Mouse (Mus musculus) liver, embryonic 14.5 days (tissue): ENCODE data around the gene Trdmt1. TPM values are rescaled to one million over a fixed set of nuclear protein-coding genes. Genes with fewer than 3 reads are reported as not detected.

Experiments
- ATAC-seq: fragments of 200-750 bp; cut with Nextera tagmentation; 2 replicates; pipeline ENCODE4 v1.8.0; 2017; ENCODE audit warnings: moderate number of reproducible peaks, mild to moderate bottlenecking, moderate library complexity; ENCODE audit not compliant: insufficient read depth
- DNase-seq, 3 experiments: peaks; one replicate each; pipeline ENCODE4 v3.0.0-alpha.2; 2012 to 2013; ENCODE audit warnings: low read depth in 3 of 3, low spot score in 3 of 3
- H3K27ac ChIP-seq: fragments of 300-500 bp; sonication (generic); 2 replicates; pipeline ENCODE4 v1.5.1; 2014; ENCODE audit warnings: moderate library complexity, mild to moderate bottlenecking, control low read depth, inconsistent platforms
- H3K27me3 ChIP-seq: fragments of 300-500 bp; sonication (generic); 2 replicates; pipeline ENCODE4 v1.6.1; 2014; ENCODE audit warnings: mild to moderate bottlenecking, low read length, moderate library complexity; ENCODE audit not compliant: control insufficient read depth, insufficient read depth
- H3K36me3 ChIP-seq: fragments of 300-500 bp; sonication (generic); replicated peaks from 2 replicates; pipeline ENCODE4 v1.6.1; 2014; ENCODE audit warnings: low read depth; ENCODE audit not compliant: control insufficient read depth, insufficient read depth
- H3K4me1 ChIP-seq, 2 experiments: fragments of 200-500 bp in 1 of 2; fragments of 300-500 bp in 1 of 2; sonication (generic) in 1 of 2; replicated peaks; 2 replicates each; pipeline ENCODE4 v1.6.1; 2012 to 2014; ENCODE audit warnings: antibody characterized with exemption in 1 of 2, inconsistent platforms in 1 of 2, low read length in 1 of 2; ENCODE audit not compliant: control insufficient read depth in 2 of 2, insufficient read depth in 2 of 2
- H3K4me2 ChIP-seq: fragments of 300-500 bp; sonication (generic); 2 replicates; pipeline ENCODE4 v1.6.1; 2014; ENCODE audit warnings: low read depth, mild to moderate bottlenecking, control low read depth, moderate library complexity
- H3K4me3 ChIP-seq, 2 experiments: fragments of 200-500 bp in 1 of 2; fragments of 300-500 bp in 1 of 2; sonication (generic) in 1 of 2; 2 replicates each; pipeline ENCODE4 v1.5.1; 2012 to 2014; ENCODE audit warnings: low read depth in 2 of 2, low read length in 2 of 2, mild to moderate bottlenecking in 2 of 2, control low read depth in 1 of 2, inconsistent platforms in 1 of 2, moderate library complexity in 1 of 2; ENCODE audit not compliant: insufficient read depth in 1 of 2
- H3K9ac ChIP-seq: fragments of 300-500 bp; sonication (generic); replicated peaks from 2 replicates; pipeline ENCODE4 v1.6.1; 2014; ENCODE audit warnings: mild to moderate bottlenecking, control low read depth, moderate library complexity
- H3K9me3 ChIP-seq: fragments of 300-500 bp; sonication (generic); 2 replicates; pipeline ENCODE4 v1.6.1; 2016; ENCODE audit warnings: low read length, mixed read lengths; ENCODE audit not compliant: control insufficient read depth
- CTCF ChIP-seq: IDR thresholded peaks from 2 replicates; pipeline ENCODE4 v1.5.1; 2016; ENCODE audit warnings: antibody characterized with exemption, low read depth, control low read depth
- EP300 ChIP-seq: IDR thresholded peaks from 2 replicates; pipeline ENCODE4 v1.6.1; 2016; ENCODE audit warnings: antibody characterized with exemption, low read depth
- WGBS: fragments of 180-500 bp; shearing (Covaris S2); extraction: QIAGEN DNeasy Blood & Tissue Kit; methylation state at CpG from one replicate; pipeline ENCODE4 v1.1.7; 2014; ENCODE audit not compliant: insufficient replicate concordance; 5-methylcytosine and 5-hydroxymethylcytosine counted together
- polyA plus RNA-seq, 2 experiments: library from polyadenylated mRNA; depleted of rRNA in 1 of 2; stranded (reverse) in 1 of 2; unstranded in 1 of 2; fragments of >200 nt; fragmentation: Nextera tagmentation in 1 of 2; extraction: Ambion mirVana in 1 of 2; gene quantifications; 2 replicates each; pipeline versions ENCODE4 v1.2.1 to v1.2.3; 2012 to 2014

The Trdmt1 gene
- polyA plus RNA-seq, 2 experiments = 2.8 to 5.5 TPM

DNA sequence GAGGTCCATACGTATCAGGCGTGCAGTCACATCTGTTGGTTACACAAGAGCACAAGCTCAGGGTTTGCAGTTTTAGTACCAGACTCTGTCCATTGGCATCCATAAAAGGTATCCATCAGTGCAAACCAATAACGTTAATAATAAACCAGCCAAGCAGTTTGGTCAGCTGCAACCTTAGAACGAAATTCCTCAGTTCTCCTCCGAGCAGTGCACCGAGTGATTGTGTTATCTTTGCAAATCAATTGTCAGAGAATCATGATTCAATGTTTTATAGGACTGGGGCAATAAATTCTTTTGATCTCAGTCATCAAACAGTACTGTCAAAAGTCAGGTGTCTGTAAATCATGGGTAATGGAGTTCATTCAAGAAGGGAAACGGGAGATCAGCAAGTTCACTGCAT lies 65.3 kb downstream of the Trdmt1 start:
- Histone ChIP-seq H3K4me1 (no peaks in the 10 kb centered on the region), H3K27me3 (no peaks in the 10 kb centered on the region), H3K36me3 (no peaks in the 10 kb centered on the region), H3K4me2 (no peak overlapping the region), H3K27ac (no peak overlapping the region), H3K9me3 (no peaks in the 10 kb centered on the region), H3K4me3 (no peak overlapping the region), H3K9ac (no peak overlapping the region)
- DNase-seq (no peak), ATAC-seq (no peak)
- no peak for TF ChIP-seq CTCF
- no peak for TF ChIP-seq EP300
- WGBS = 60% methylated on average over 7 of the region's 7 CpGs

DNA sequence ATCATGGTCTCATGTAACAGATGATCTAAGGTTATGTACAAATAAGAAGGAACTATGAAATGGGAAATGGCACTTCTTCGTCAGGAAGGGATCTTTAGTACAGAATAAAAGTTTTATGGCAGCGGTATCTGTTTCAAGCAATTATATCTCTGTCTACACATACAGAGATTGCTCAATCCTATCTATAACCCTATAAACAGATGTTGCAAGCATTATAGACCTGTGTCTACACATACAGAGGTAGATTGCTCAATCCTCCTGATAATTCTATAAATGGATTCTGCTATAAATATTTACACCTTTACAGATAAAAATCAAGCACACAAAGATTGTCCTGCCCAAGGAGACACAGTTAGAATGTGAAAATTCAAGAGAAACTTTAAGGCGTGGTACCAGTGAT lies 74.4 kb downstream of the Trdmt1 start:
- Histone ChIP-seq H3K27ac (no peak overlapping the region), H3K27me3 (no peaks in the 10 kb centered on the region), H3K4me1 (no peaks in the 10 kb centered on the region), H3K4me3 (no peak overlapping the region), H3K36me3 (no peaks in the 10 kb centered on the region), H3K4me2 (no peak overlapping the region), H3K9me3 (no peaks in the 10 kb centered on the region), H3K9ac (no peak overlapping the region)
- ATAC-seq (no peak), DNase-seq (no peak)
- WGBS = 63% methylated on average over 3 of the region's 3 CpGs
- TF ChIP-seq CTCF = no peak
- TF ChIP-seq EP300 = no peak

- 68% methylated on average over 4 of the region's 4 CpGs for WGBS
- Histone ChIP-seq H3K27me3 (no peaks in the 10 kb centered on the region), H3K4me2 (no peak overlapping the region), H3K4me1 (no peaks in the 10 kb centered on the region), H3K9me3 (no peaks in the 10 kb centered on the region), H3K27ac (no peak overlapping the region), H3K9ac (no peak overlapping the region), H3K4me3 (no peak overlapping the region), H3K36me3 (no peaks in the 10 kb centered on the region)
- no peak for TF ChIP-seq CTCF
- TF ChIP-seq EP300 = no peak
- DNase-seq = no peak
- no peak for ATAC-seq
These were observed 74.8 kb downstream of the Trdmt1 start for GRCm38 (mm10) chr2:13469641-13470040.

GRCm38 (mm10) chr2:13466685-13467084 lies 77.8 kb downstream of the Trdmt1 start:
- no peak overlapping the region for H3K9ac ChIP-seq
- no peaks in the 10 kb centered on the region for H3K4me1 ChIP-seq
- no peak overlapping the region for H3K4me3 ChIP-seq
- no peak overlapping the region for H3K4me2 ChIP-seq
- H3K36me3 ChIP-seq = no peaks in the 10 kb centered on the region
- 66% methylated on average over 3 of the region's 3 CpGs for WGBS
- DNase-seq (no peak), ATAC-seq (no peak)
- H3K9me3 ChIP-seq = no peaks in the 10 kb centered on the region
- no peaks in the 10 kb centered on the region for H3K27me3 ChIP-seq
- TF ChIP-seq EP300 = no peak
- TF ChIP-seq CTCF = no peak
- no peak overlapping the region for H3K27ac ChIP-seq

Other genes starting within 250 kb of the Trdmt1 start
- 0.04 TPM in 2 replicates for gene Cubn, start 52.9 kb downstream of the Trdmt1 start, polyA plus RNA-seq (2012; rRNA removed)
- 0.06 and 0.08 TPM in 2 replicates for gene Cubn, start 52.9 kb downstream of the Trdmt1 start, polyA plus RNA-seq (2014; fragmentation: Nextera tagmentation; extraction: Ambion mirVana)
- gene Vim, start 29.3 kb upstream of the Trdmt1 start, polyA plus RNA-seq (2012; rRNA removed) = 59.5 and 98.0 TPM in 2 replicates
- 65.0 and 70.8 TPM in 2 replicates for gene Vim, start 29.3 kb upstream of the Trdmt1 start, polyA plus RNA-seq (2014; fragmentation: Nextera tagmentation; extraction: Ambion mirVana)
- 0.01 TPM in 2 replicates for gene St8sia6, start 249.4 kb upstream of the Trdmt1 start, polyA plus RNA-seq (2012; rRNA removed)
- 0.04 TPM in 1 of 2 replicates, not detected in the other for gene St8sia6, start 249.4 kb upstream of the Trdmt1 start, polyA plus RNA-seq (2014; fragmentation: Nextera tagmentation; extraction: Ambion mirVana)